Mouse (Mus musculus) ES-E14 (cell line): ENCODE data around the gene Keg1.

Experiments used
- MAFK ChIP-seq: IDR thresholded peaks from 2 replicates; pipeline ENCODE4 v1.6.1; 2014; ENCODE audit warnings: mild to moderate bottlenecking, low read depth, low read length, inconsistent platforms; ENCODE audit not compliant: insufficient read depth
- ZC3H11A ChIP-seq: IDR thresholded peaks from 2 replicates; pipeline ENCODE4 v1.6.1; 2012; ENCODE audit warnings: low read depth, mild to moderate bottlenecking, inconsistent platforms, low read length, borderline replicate concordance

GRCm38 (mm10) chr19:12649511-12649910 is 46.1 kb upstream of the Keg1 start:
- TF ChIP-seq ZC3H11A (no peak), MAFK (no peak)
